Mouse (Mus musculus): ENCODE results near the gene Riox1. TPM values are rescaled to one million over a fixed set of nuclear protein-coding genes. Genes with fewer than 3 reads are reported as not detected.
A peak's percentile ranks its signal among the peaks of the same experiment; 100 is the strongest.

Riox1 gene
- polyA plus RNA-seq, 1 experiment from 2014 or later: 24.7 TPM

GRCm38 (mm10) chr12:83940031-83940430 lies 10.4 kb upstream of the Riox1 start:
- Histone ChIP-seq H3K4me1 (replicated peaks; ENCODE audit: control insufficient read depth, insufficient read depth, low read length) (peaks cover 21% of the 10 kb centered on the region), H3K9ac (ENCODE audit: low read depth, low read length) (no peak overlapping the region), H3K27me3 (replicated peaks; ENCODE audit: control insufficient read depth, insufficient read depth, low read length) (no peaks in the 10 kb centered on the region), H3K4me2 (no peak overlapping the region), H3K4me3 (ENCODE audit: low read depth, low read length) (no peak overlapping the region), H3K27ac (ENCODE audit: low read depth, low read length) (no peak overlapping the region), H3K9me3 (ENCODE audit: control insufficient read depth, low read length) (no peaks in the 10 kb centered on the region), H3K36me3 (ENCODE audit: control insufficient read depth, insufficient read depth, low read length) (no peaks in the 10 kb centered on the region)
- DNase-seq (ENCODE audit: low spot score) (no peak), ATAC-seq (replicated peaks; ENCODE audit: low FRiP score) (no peak)
- 72% methylated on average over 4 of the region's 4 CpGs for WGBS

- no peak for DNase-seq (ENCODE audit: low spot score)
- Histone ChIP-seq H3K4me3 (ENCODE audit: low read depth, low read length) (no peak overlapping the region), H3K4me2 (peak overlapping the region; percentile 30; the same call in 1 of the 2 replicates), H3K27me3 (replicated peaks; ENCODE audit: control insufficient read depth, insufficient read depth, low read length) (no peaks in the 10 kb centered on the region), H3K9ac (ENCODE audit: low read depth, low read length) (no peak overlapping the region), H3K36me3 (ENCODE audit: control insufficient read depth, insufficient read depth, low read length) (no peaks in the 10 kb centered on the region), H3K9me3 (ENCODE audit: control insufficient read depth, low read length) (no peaks in the 10 kb centered on the region), H3K27ac (ENCODE audit: low read depth, low read length) (no peak overlapping the region; the same call in 1 of the 2 replicates), H3K4me1 (replicated peaks; ENCODE audit: control insufficient read depth, insufficient read depth, low read length) (peaks cover 22% of the 10 kb centered on the region)
- ATAC-seq (replicated peaks; ENCODE audit: low FRiP score): peak; percentile 68
- 47% methylated on average over 3 of the region's 3 CpGs for WGBS
These were observed 8.5 kb upstream of the Riox1 start for GRCm38 (mm10) chr12:83941938-83942337.

GRCm38 (mm10) chr12:83947260-83947811 lies 3.1 kb upstream of the Riox1 start:
- ATAC-seq (replicated peaks; ENCODE audit: low FRiP score) (no peak), DNase-seq (ENCODE audit: low spot score) (no peak)
- Histone ChIP-seq H3K9me3 (ENCODE audit: control insufficient read depth, low read length) (no peaks in the 10 kb centered on the region), H3K27me3 (replicated peaks; ENCODE audit: control insufficient read depth, insufficient read depth, low read length) (no peaks in the 10 kb centered on the region), H3K36me3 (ENCODE audit: control insufficient read depth, insufficient read depth, low read length) (peaks cover 2% of the 10 kb centered on the region; the same call in 1 of the 2 replicates), H3K4me3 (ENCODE audit: low read depth, low read length) (no peak overlapping the region), H3K4me2 (peak overlapping the region; percentile 10; the same call in 1 of the 2 replicates), H3K4me1 (replicated peaks; ENCODE audit: control insufficient read depth, insufficient read depth, low read length) (peaks cover 26% of the 10 kb centered on the region), H3K9ac (ENCODE audit: low read depth, low read length) (no peak overlapping the region), H3K27ac (ENCODE audit: low read depth, low read length) (0 out of 2 replicates have a peak overlapping the region, but pooled peaks have one; percentile 28)
- WGBS: 56% methylated on average over 8 of the region's 8 CpGs

GRCm38 (mm10) chr12:83949043-83949442 lies 1.4 kb upstream of the Riox1 start:
- Histone ChIP-seq H3K4me2 (peak overlapping the region; percentile 95), H3K27ac (ENCODE audit: low read depth, low read length) (no peak overlapping the region), H3K27me3 (replicated peaks; ENCODE audit: control insufficient read depth, insufficient read depth, low read length) (no peaks in the 10 kb centered on the region), H3K4me3 (ENCODE audit: low read depth, low read length) (peak overlapping the region; percentile 93), H3K9ac (ENCODE audit: low read depth, low read length) (no peak overlapping the region), H3K36me3 (ENCODE audit: control insufficient read depth, insufficient read depth, low read length) (peaks cover 8% of the 10 kb centered on the region; the same call in 1 of the 2 replicates), H3K4me1 (replicated peaks; ENCODE audit: control insufficient read depth, insufficient read depth, low read length) (peaks cover 36% of the 10 kb centered on the region), H3K9me3 (ENCODE audit: control insufficient read depth, low read length) (no peaks in the 10 kb centered on the region)
- no peak for DNase-seq (ENCODE audit: low spot score)
- WGBS: 40% methylated on average over 4 of the region's 4 CpGs
- ATAC-seq (replicated peaks; ENCODE audit: low FRiP score): no peak; the same call in 1 of the 2 replicates

GRCm38 (mm10) chr12:83949776-83950492 lies 474 bp upstream of the Riox1 start:
- peaks cover 36% of the 10 kb centered on the region for H3K4me1 ChIP-seq (replicated peaks; ENCODE audit: control insufficient read depth, insufficient read depth, low read length)
- H3K4me2 ChIP-seq: peak overlapping the region; percentile 95
- 19% methylated on average over 11 of the region's 11 CpGs for WGBS
- H3K4me3 ChIP-seq (ENCODE audit: low read depth, low read length): peak overlapping the region; percentile 93
- ATAC-seq (replicated peaks; ENCODE audit: low FRiP score) (no peak), DNase-seq (ENCODE audit: low spot score) (no peak)
- peak overlapping the region; percentile 90 for H3K9ac ChIP-seq (ENCODE audit: low read depth, low read length)
- H3K27ac ChIP-seq (ENCODE audit: low read depth, low read length): peak overlapping the region; percentile 43
- peaks cover 8% of the 10 kb centered on the region; the same call in 1 of the 2 replicates for H3K36me3 ChIP-seq (ENCODE audit: control insufficient read depth, insufficient read depth, low read length)
- no peaks in the 10 kb centered on the region for H3K27me3 ChIP-seq (replicated peaks; ENCODE audit: control insufficient read depth, insufficient read depth, low read length)
- no peaks in the 10 kb centered on the region for H3K9me3 ChIP-seq (ENCODE audit: control insufficient read depth, low read length)

GRCm38 (mm10) chr12:83950840-83951701 lies 663 bp downstream of the Riox1 start:
- DNase-seq (ENCODE audit: low spot score) (peak; percentile 68), ATAC-seq (replicated peaks; ENCODE audit: low FRiP score) (peak; percentile 44)
- Histone ChIP-seq H3K4me2 (peak overlapping the region; percentile 95), H3K27ac (ENCODE audit: low read depth, low read length) (peak overlapping the region; percentile 80), H3K27me3 (replicated peaks; ENCODE audit: control insufficient read depth, insufficient read depth, low read length) (no peaks in the 10 kb centered on the region), H3K36me3 (ENCODE audit: control insufficient read depth, insufficient read depth, low read length) (peaks cover 8% of the 10 kb centered on the region; the same call in 1 of the 2 replicates), H3K9me3 (ENCODE audit: control insufficient read depth, low read length) (no peaks in the 10 kb centered on the region), H3K9ac (ENCODE audit: low read depth, low read length) (peak overlapping the region; percentile 90), H3K4me1 (replicated peaks; ENCODE audit: control insufficient read depth, insufficient read depth, low read length) (peaks cover 36% of the 10 kb centered on the region), H3K4me3 (ENCODE audit: low read depth, low read length) (peak overlapping the region; percentile 93)
- WGBS: under 1% methylated on average over 103 of the region's 116 CpGs

GRCm38 (mm10) chr12:83951711-83952575 lies 1.5 kb downstream of the Riox1 start:
- ATAC-seq (replicated peaks; ENCODE audit: low FRiP score): no peak; the same call in 1 of the 2 replicates
- Histone ChIP-seq H3K4me2 (peak overlapping the region; percentile 95), H3K4me1 (replicated peaks; ENCODE audit: control insufficient read depth, insufficient read depth, low read length) (peaks cover 35% of the 10 kb centered on the region), H3K36me3 (ENCODE audit: control insufficient read depth, insufficient read depth, low read length) (peaks cover 8% of the 10 kb centered on the region; the same call in 1 of the 2 replicates), H3K9ac (ENCODE audit: low read depth, low read length) (peak overlapping the region; percentile 90), H3K27me3 (replicated peaks; ENCODE audit: control insufficient read depth, insufficient read depth, low read length) (no peaks in the 10 kb centered on the region), H3K9me3 (ENCODE audit: control insufficient read depth, low read length) (no peaks in the 10 kb centered on the region), H3K4me3 (ENCODE audit: low read depth, low read length) (peak overlapping the region; percentile 93), H3K27ac (ENCODE audit: low read depth, low read length) (no peak overlapping the region)
- no peak for DNase-seq (ENCODE audit: low spot score)
- WGBS: 37% methylated on average over 32 of the region's 32 CpGs
